In the genomic region with DNA sequence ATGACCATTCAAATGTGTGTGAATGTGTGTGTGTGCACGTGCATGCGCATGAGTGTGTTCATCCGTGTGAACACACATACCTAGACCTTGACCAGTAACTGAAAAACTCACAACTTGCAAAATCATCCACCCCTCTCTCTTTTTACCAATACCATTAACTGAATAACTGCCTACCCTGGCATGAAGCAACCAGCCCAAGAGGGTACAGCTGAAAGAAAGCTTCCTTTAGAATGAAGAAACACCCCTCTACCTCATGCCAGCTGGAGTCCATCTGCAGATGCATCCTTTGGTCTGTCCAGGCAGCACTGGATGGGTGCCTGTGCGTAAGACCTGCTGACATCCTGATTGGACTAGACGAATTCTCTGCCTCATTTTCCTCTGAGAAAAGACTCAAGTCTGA, we compare ENCODE assay signal across 18 mouse cellular contexts.
DNase-seq lines count a peak whose midpoint lies in the region; ATAC-seq lines count a peak whose summit lies in the region.
"Had no signal": no experiment of that assay in that cellular context is flagged by ENCODE, and none has a peak within 500 bp of the region (broad histone marks: within the 10 kb centered on the region; RNA-seq: fewer than 3 reads in every experiment).

No protein-coding gene starts in this region.

- H3K27me3 ChIP-seq in heart, embryonic 11.5 days (ENCODE audit: control insufficient read depth, insufficient read depth, low read length): no peaks in the 10 kb centered on the region
- H3K27me3 ChIP-seq: embryonic facial prominence, embryonic 12.5 days; forebrain, embryonic 13.5 days; forebrain, embryonic 15.5 days had no signal

- H3K36me3 ChIP-seq in heart, embryonic 11.5 days (ENCODE audit: control insufficient read depth, insufficient read depth, low read length): no peaks in the 10 kb centered on the region
- H3K36me3 ChIP-seq: embryonic facial prominence, embryonic 10.5 days; embryonic facial prominence, embryonic 12.5 days; forebrain, embryonic 15.5 days had no signal

- WGBS in heart, embryonic 11.5 days (ENCODE audit: insufficient replicate concordance): 84% methylated on average over 5 of the region's 5 CpGs

- no peak overlapping the region for H3K4me2 ChIP-seq in heart, embryonic 11.5 days
- H3K4me2 ChIP-seq: embryonic facial prominence, embryonic 12.5 days; forebrain, embryonic 13.5 days; forebrain, embryonic 15.5 days had no signal

- no peak overlapping the region for H3K4me3 ChIP-seq in heart, embryonic 11.5 days (ENCODE audit: low read depth, low read length)
- H3K4me3 ChIP-seq: embryonic facial prominence, embryonic 10.5 days; embryonic facial prominence, embryonic 12.5 days; forebrain, embryonic 13.5 days; forebrain, embryonic 15.5 days had no signal

- peaks cover 18% of the 10 kb centered on the region for H3K4me1 ChIP-seq in heart, embryonic 11.5 days (ENCODE audit: control insufficient read depth, insufficient read depth, low read length)
- H3K4me1 ChIP-seq: embryonic facial prominence, embryonic 12.5 days; forebrain, embryonic 13.5 days; forebrain, embryonic 15.5 days had no signal

- no peak for ATAC-seq in heart, embryonic 11.5 days (replicated peaks; ENCODE audit: insufficient number of reproducible peaks, low FRiP score, low TSS enrichment)
- ATAC-seq in granulocyte monocyte progenitor cell, adult 5-6 weeks (replicated peaks; ENCODE audit: poor library complexity, severe bottlenecking): peak; percentile 47
- ATAC-seq: forebrain, embryonic 13.5 days; forebrain, embryonic 15.5 days; forebrain, postnatal 0 days had no signal

- peak; percentile 9 for DNase-seq in heart, adult 11 months
- no peak for DNase-seq in cerebellum, adult 9-11 months
- no peak for DNase-seq in adrenal gland, adult 18-20 months (ENCODE audit: low spot score in 2 of 2)
- DNase-seq: adrenal gland, adult 8-10 months; adrenal gland, postnatal 14 days; adrenal gland, postnatal 36 days; cerebellum, adult 11 months; cerebellum, adult 18-20 months; cerebellum, adult 8-10 months; cerebellum, postnatal 10 days; cerebellum, postnatal 25 days; forebrain, postnatal 0 days had no signal

- no peak overlapping the region for H3K9ac ChIP-seq in heart, embryonic 11.5 days (ENCODE audit: low read depth, low read length)
- H3K9ac ChIP-seq: embryonic facial prominence, embryonic 12.5 days; forebrain, embryonic 13.5 days; forebrain, embryonic 15.5 days; forebrain, postnatal 0 days had no signal

- no peaks in the 10 kb centered on the region for H3K9me3 ChIP-seq in heart, embryonic 11.5 days (replicated peaks; ENCODE audit: control insufficient read depth, low read length)
- H3K9me3 ChIP-seq: embryonic facial prominence, embryonic 10.5 days; embryonic facial prominence, embryonic 12.5 days; forebrain, embryonic 13.5 days; forebrain, embryonic 15.5 days had no signal

- no peak overlapping the region for H3K27ac ChIP-seq in heart, embryonic 11.5 days (ENCODE audit: low read depth, low read length)
- H3K27ac ChIP-seq: embryonic facial prominence, embryonic 10.5 days; embryonic facial prominence, embryonic 12.5 days; forebrain, embryonic 13.5 days; forebrain, embryonic 15.5 days had no signal
